Mouse (Mus musculus) stomach, embryonic 14.5 days (tissue): Measurements from ENCODE around the gene Rnf38. TPM values are rescaled to one million over a fixed set of nuclear protein-coding genes. Genes with fewer than 3 reads are reported as not detected.

ENCODE experiments used
- ATAC-seq: fragments of 200-750 bp; cut with Nextera tagmentation; 2 replicates; pipeline ENCODE4 v1.8.0; 2017; ENCODE audit warnings: low read depth, moderate TSS enrichment; ENCODE audit not compliant: insufficient number of reproducible peaks, insufficient read depth, low FRiP score
- H3K27ac ChIP-seq: fragments of 300-500 bp; sonication (generic); 2 replicates; pipeline ENCODE4 v1.5.1; 2014; ENCODE audit warnings: mild to moderate bottlenecking, low read length, moderate library complexity, mixed read lengths
- H3K27me3 ChIP-seq: fragments of 300-500 bp; sonication (generic); 2 replicates; pipeline ENCODE4 v1.6.1; 2014; ENCODE audit warnings: low read length, control low read depth, mixed read lengths; ENCODE audit not compliant: control insufficient read depth, insufficient read depth
- H3K36me3 ChIP-seq: fragments of 300-500 bp; sonication (generic); 2 replicates; pipeline ENCODE4 v1.6.1; 2014; ENCODE audit warnings: mild to moderate bottlenecking, control low read depth, low read length, moderate library complexity, mixed read lengths; ENCODE audit not compliant: control insufficient read depth, insufficient read depth
- H3K4me1 ChIP-seq: fragments of 300-500 bp; sonication (generic); 2 replicates; pipeline ENCODE4 v1.6.1; 2014; ENCODE audit warnings: low read length, control low read depth, mixed read lengths; ENCODE audit not compliant: control insufficient read depth, insufficient read depth
- H3K4me2 ChIP-seq: fragments of 300-500 bp; sonication (generic); replicated peaks from 2 replicates; pipeline ENCODE4 v1.6.1; 2014; ENCODE audit warnings: low read depth, low read length, control low read depth
- H3K4me3 ChIP-seq: fragments of 300-500 bp; sonication (generic); 2 replicates; pipeline ENCODE4 v1.5.1; 2014; ENCODE audit warnings: low read depth, low read length, control low read depth
- H3K9ac ChIP-seq: fragments of 300-500 bp; sonication (generic); replicated peaks from 2 replicates; pipeline ENCODE4 v1.6.1; 2014; ENCODE audit warnings: low read depth, mild to moderate bottlenecking, control low read depth, low read length, moderate library complexity, mixed read lengths
- H3K9me3 ChIP-seq: fragments of 300-500 bp; sonication (generic); 2 replicates; pipeline ENCODE4 v1.6.1; 2016; ENCODE audit warnings: low read depth, low read length, control low read depth; ENCODE audit not compliant: control insufficient read depth
- WGBS: fragments of 180-500 bp; shearing (Covaris S2); extraction: QIAGEN DNeasy Blood & Tissue Kit; methylation state at CpG from one replicate; pipeline ENCODE4 v1.1.7; 2014; 5-methylcytosine and 5-hydroxymethylcytosine counted together
- polyA plus RNA-seq: library from polyadenylated mRNA; unstranded; fragments of >200 nt; fragmentation: Nextera tagmentation; extraction: Ambion mirVana; gene quantifications from 2 replicates; pipeline ENCODE4 v1.2.1, GENCODE M21; 2014

Rnf38 gene
- polyA plus RNA-seq, 1 experiment from 2014 or later, result 37.0 TPM

DNA sequence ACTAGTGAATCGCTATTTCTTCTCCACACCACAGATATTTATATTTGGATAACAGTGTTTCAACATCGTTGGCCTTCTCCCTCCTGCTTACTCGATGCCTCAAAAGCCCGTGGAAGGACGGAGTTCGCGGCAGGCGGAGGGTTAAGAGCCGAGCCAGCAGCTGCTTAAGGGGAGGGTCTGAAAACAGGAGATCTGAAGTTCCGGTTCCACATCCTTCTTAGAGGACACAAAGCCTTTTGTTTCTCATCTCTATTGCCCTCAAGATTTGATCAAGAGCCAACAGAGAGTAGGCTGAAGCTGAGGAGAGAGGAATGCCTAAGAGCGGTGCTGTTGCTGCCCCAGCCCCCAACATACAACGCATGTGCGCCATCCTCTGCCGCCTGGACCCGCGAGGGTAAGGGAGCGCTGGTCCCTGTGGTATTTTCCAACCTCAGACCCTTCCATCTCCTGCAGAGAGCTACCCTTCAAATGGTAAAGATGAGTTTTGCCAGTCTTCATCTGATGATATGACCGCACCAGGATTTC lies 127.2 kb downstream of the Rnf38 start:
- H3K36me3 ChIP-seq, result no peaks in the 10 kb centered on the region
- no peak overlapping the region; the same call in 1 of the 2 replicates for H3K9ac ChIP-seq
- H3K4me3 ChIP-seq, result peak overlapping the region; percentile 20; the same call in 1 of the 2 replicates
- H3K27me3 ChIP-seq, result no peaks in the 10 kb centered on the region
- H3K27ac ChIP-seq, result no peak overlapping the region
- no peaks in the 10 kb centered on the region for H3K9me3 ChIP-seq
- H3K4me1 ChIP-seq, result peaks cover 14% of the 10 kb centered on the region
- ATAC-seq, result no peak
- WGBS, result 24% methylated on average over 18 of the region's 18 CpGs
- H3K4me2 ChIP-seq, result peak overlapping the region; percentile 31

GRCm38 (mm10) chr4:44104195-44104917 lies 129.2 kb downstream of the Rnf38 start:
- WGBS, result 40% methylated on average over 8 of the region's 8 CpGs
- no peak; the same call in 1 of the 2 replicates for ATAC-seq

DNA sequence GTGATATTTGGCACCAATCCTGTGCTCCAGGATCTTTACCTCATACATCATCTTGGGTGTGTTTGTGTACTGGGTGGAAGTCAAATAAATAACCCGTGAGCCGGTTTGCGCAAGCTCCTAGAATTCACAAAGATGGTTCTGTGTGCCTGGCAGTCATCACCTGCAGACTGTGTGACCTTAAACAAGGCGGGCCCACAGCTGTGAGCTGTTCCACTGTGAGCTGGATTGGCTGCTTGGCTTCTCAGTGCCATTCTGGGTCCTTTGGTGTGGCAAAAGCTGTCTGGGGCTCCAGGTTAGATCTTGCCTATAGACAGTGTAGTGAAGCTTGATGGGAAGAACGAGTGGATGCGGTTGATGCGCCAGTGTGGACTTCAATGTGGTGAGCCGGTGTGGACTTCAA lies 130.0 kb downstream of the Rnf38 start:
- H3K9me3 ChIP-seq, result no peaks in the 10 kb centered on the region
- no peak overlapping the region for H3K4me2 ChIP-seq
- H3K36me3 ChIP-seq, result no peaks in the 10 kb centered on the region
- WGBS, result 64% methylated on average over 8 of the region's 8 CpGs
- no peak overlapping the region for H3K27ac ChIP-seq
- ATAC-seq, result 0 out of 2 replicates have a peak, but pooled peaks have one; percentile 33
- H3K4me3 ChIP-seq, result no peak overlapping the region
- H3K4me1 ChIP-seq, result peaks cover 14% of the 10 kb centered on the region
- H3K9ac ChIP-seq, result no peak overlapping the region
- H3K27me3 ChIP-seq, result no peaks in the 10 kb centered on the region

More at GRCm38 (mm10) chr4:44104195-44104917, 129.2 kb downstream of the Rnf38 start:
- no peaks in the 10 kb centered on the region for H3K9me3 ChIP-seq
- no peak overlapping the region for H3K4me2 ChIP-seq
- no peak overlapping the region for H3K27ac ChIP-seq
- no peak overlapping the region for H3K4me3 ChIP-seq
- no peaks in the 10 kb centered on the region for H3K27me3 ChIP-seq
- H3K9ac ChIP-seq, result no peak overlapping the region
- peaks cover 14% of the 10 kb centered on the region for H3K4me1 ChIP-seq
- no peaks in the 10 kb centered on the region for H3K36me3 ChIP-seq

DNA sequence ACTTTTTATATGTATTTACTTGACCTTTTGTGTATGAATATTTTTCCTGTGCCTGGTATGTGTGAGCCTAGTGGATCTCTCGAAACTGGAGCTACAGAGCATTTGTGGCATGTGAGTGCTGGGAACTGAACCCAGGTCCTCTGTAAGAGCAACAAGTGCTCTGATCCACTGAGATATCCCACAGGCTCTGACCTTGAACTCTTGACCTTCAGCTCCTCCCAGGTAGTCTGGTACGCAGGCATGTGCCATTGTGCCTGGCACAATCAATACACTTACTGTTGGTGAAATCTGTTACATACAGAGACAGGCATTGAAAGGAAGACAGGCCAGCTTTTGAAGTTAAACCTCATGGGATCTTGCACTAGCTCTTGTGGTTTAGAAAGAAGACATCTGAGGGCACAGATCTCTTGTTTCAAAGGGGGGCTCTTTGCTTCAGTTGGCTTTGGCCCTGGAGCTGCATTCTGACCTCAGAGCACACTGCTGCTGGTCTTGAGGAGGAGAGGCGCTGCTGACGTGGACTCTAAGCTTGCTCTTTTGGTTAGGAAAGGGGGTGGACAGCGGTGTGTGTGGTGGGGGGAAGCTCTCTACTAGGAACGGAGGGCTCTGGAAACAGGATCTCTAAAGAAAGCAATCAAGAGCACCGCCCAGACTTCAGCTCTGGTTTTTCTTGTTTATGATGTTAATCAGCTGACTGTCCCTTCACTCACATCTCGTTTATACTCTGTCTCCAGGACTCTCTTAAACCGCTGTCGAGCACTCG lies 135.8 kb downstream of the Rnf38 start:
- no peaks in the 10 kb centered on the region for H3K4me1 ChIP-seq
- no peak overlapping the region for H3K27ac ChIP-seq
- 35% methylated on average over 11 of the region's 11 CpGs for WGBS
- no peak for ATAC-seq
- no peaks in the 10 kb centered on the region for H3K27me3 ChIP-seq
- H3K9ac ChIP-seq, result no peak overlapping the region
- H3K4me2 ChIP-seq, result no peak overlapping the region
- no peaks in the 10 kb centered on the region for H3K9me3 ChIP-seq
- H3K36me3 ChIP-seq, result no peaks in the 10 kb centered on the region
- no peak overlapping the region for H3K4me3 ChIP-seq

DNA sequence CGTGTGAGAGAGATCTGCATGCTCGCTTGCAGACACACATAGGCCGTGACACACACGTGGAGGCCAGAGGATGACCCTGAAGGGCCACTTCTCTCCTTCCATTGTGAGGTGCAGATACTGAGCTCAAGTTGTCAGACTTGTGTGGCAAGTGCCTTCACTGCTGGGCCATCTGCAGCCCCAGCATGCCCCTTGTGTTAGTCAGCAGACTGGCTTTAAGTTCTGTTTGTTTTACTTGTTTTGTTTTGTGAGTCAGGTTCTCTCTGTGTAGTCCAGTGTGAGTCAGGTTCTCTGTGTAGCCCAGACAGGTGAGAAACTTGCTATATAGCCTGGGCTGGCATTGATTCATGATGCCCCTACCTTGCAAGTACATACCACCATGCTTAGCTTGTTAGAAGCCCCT lies 139.1 kb downstream of the Rnf38 start:
- Histone ChIP-seq H3K4me3 (no peak overlapping the region), H3K4me1 (no peaks in the 10 kb centered on the region), H3K36me3 (no peaks in the 10 kb centered on the region), H3K4me2 (no peak overlapping the region), H3K27me3 (no peaks in the 10 kb centered on the region), H3K9me3 (no peaks in the 10 kb centered on the region), H3K9ac (no peak overlapping the region), H3K27ac (0 out of 2 replicates have a peak overlapping the region, but pooled peaks have one; percentile 11)
- WGBS, result 68% methylated on average over 4 of the region's 4 CpGs
- ATAC-seq, result no peak

DNA sequence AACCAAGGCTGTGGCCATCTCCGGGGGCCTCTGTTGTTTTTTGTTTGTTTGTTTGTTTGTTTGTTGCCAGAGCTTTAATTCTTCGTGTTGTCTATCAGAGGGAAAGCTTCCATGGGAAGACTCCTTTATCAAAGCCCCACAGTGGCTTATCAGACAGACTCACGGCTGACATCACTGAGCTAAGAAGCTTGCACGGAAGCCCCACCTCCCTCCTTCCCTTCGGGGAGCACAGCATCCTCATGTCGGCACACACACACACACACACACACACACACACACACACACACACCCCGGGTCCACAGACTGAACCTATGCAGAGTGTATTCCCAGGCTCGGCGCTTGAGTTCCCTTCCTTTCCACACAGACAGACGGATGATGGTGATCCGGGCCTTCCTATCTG lies 141.2 kb downstream of the Rnf38 start:
- H3K27ac ChIP-seq, result no peak overlapping the region
- no peaks in the 10 kb centered on the region for H3K4me1 ChIP-seq
- no peak overlapping the region for H3K4me3 ChIP-seq
- no peaks in the 10 kb centered on the region for H3K27me3 ChIP-seq
- no peak for ATAC-seq
- no peaks in the 10 kb centered on the region for H3K9me3 ChIP-seq
- no peak overlapping the region for H3K4me2 ChIP-seq
- H3K36me3 ChIP-seq, result no peaks in the 10 kb centered on the region
- WGBS, result 78% methylated on average over 11 of the region's 11 CpGs
- H3K9ac ChIP-seq, result no peak overlapping the region

DNA sequence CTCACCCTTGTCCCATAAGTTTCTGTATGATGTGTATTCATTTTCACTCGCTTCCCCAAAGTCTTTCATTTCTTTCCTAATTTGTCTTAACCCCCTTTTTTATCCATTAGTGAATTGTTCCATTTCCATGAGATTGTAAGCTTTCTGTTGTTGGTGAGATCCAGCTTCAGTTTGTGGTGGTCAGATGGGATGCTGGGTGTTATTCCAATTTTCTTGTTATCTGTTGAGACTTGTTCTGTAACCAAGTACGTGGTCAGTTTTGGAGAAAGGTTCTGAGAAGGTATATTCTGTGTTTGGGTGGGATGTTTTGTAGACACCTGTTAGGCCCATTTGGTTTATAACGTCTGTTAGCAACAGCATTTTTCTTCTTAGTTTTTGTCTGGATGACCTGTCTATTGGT lies 148.0 kb downstream of the Rnf38 start:
- Histone ChIP-seq H3K9ac (no peak overlapping the region), H3K4me1 (no peaks in the 10 kb centered on the region), H3K4me3 (no peak overlapping the region), H3K27me3 (no peaks in the 10 kb centered on the region), H3K9me3 (no peaks in the 10 kb centered on the region), H3K27ac (no peak overlapping the region), H3K4me2 (no peak overlapping the region), H3K36me3 (no peaks in the 10 kb centered on the region)
- ATAC-seq, result no peak
- WGBS, result 87% methylated on average over 3 of the region's 3 CpGs

GRCm38 (mm10) chr4:44084602-44085325 lies 148.8 kb downstream of the Rnf38 start:
- H3K27ac ChIP-seq, result no peak overlapping the region
- 80% methylated on average over 13 of the region's 13 CpGs for WGBS
- no peak overlapping the region for H3K9ac ChIP-seq
- no peaks in the 10 kb centered on the region for H3K4me1 ChIP-seq
- H3K36me3 ChIP-seq, result no peaks in the 10 kb centered on the region
- no peak overlapping the region for H3K4me3 ChIP-seq
- no peak overlapping the region for H3K4me2 ChIP-seq
- no peaks in the 10 kb centered on the region for H3K9me3 ChIP-seq
- no peaks in the 10 kb centered on the region for H3K27me3 ChIP-seq
- ATAC-seq, result no peak
